Mouse (Mus musculus): Measurements from ENCODE around the gene Zfp692. TPM values are rescaled to one million over a fixed set of nuclear protein-coding genes. Genes with fewer than 3 reads are reported as not detected.
A peak's percentile ranks its signal among the peaks of the same experiment; 100 is the strongest.
"Not testable (repeated sequence)": the region's sequence is repeated elsewhere in the genome, so short reads cannot be mapped to it uniquely, and the experiment has no call there.

Zfp692 gene
- polyA plus RNA-seq, 1 experiment from 2014 or later = 34.3 TPM

- WGBS = 89% methylated on average over 6 of the region's 6 CpGs
- Histone ChIP-seq H3K4me3 (peak overlapping the region; percentile 60), H3K9ac (replicated peaks) (peak overlapping the region; percentile 69; the same call in 1 of the 2 replicates), H3K27ac (replicated peaks) (no peak overlapping the region), H3K27me3 (no peaks in the 10 kb centered on the region), H3K4me1 (peaks cover 40% of the 10 kb centered on the region), H3K9me3 (no peaks in the 10 kb centered on the region), H3K36me3 (peaks cover 22% of the 10 kb centered on the region), H3K4me2 (replicated peaks) (peak overlapping the region; percentile 93)
- ATAC-seq (replicated peaks) = no peak
Measured at GRCm38 (mm10) chr11:58331546-58331945, 24.7 kb downstream of the Zfp692 start.

DNA sequence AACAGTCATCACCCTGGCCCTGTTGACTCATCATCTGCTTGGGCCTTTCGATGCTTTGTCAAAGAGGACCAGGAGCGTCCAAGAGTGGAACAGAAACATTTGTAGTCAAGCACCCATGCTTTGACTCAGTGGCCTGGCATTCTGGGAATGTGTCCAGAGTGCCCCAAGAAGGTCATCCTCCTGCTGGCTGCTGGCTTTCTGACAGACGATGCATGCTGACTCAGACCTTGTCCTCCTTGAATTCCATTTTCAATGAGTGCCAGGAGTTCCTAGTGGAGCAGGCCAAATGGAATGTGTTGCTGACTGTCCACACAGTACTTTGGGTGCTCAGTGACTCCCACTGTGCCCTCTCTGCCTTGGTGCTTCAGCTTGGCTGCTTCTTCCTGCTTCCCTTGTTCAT is 27.9 kb downstream of the Zfp692 start:
- no peaks in the 10 kb centered on the region for H3K27me3 ChIP-seq
- no peak overlapping the region for H3K4me3 ChIP-seq
- no peak for ATAC-seq (replicated peaks)
- H3K27ac ChIP-seq (replicated peaks) = no peak overlapping the region
- 81% methylated on average over 3 of the region's 3 CpGs for WGBS
- H3K4me1 ChIP-seq = peaks cover 30% of the 10 kb centered on the region
- H3K4me2 ChIP-seq (replicated peaks) = no peak overlapping the region
- no peak overlapping the region for H3K9ac ChIP-seq (replicated peaks)
- H3K9me3 ChIP-seq = no peaks in the 10 kb centered on the region
- peaks cover 38% of the 10 kb centered on the region for H3K36me3 ChIP-seq

DNA sequence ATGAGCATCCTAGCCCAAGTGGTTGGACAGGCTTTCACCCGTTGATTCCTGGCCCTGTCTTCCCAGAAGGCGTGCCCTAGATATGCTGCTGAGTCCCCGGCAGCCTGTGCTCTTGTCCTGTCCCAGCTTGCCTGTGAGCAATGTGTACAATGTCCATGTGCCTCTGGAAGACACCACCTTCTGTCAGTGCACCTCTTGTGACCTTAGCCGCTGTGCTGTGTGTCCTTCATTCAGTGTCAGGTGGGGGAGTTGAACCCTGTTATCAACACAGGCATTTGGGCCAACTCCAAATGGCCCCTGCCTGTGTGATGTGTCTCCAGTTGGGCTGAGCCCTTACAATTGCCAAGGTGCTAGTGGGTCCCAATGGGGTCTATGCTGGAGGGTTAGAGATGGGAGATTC is 39.9 kb downstream of the Zfp692 start:
- H3K36me3 ChIP-seq = peaks cover 42% of the 10 kb centered on the region
- no peaks in the 10 kb centered on the region for H3K27me3 ChIP-seq
- WGBS = 92% methylated on average over 4 of the region's 4 CpGs
- ATAC-seq (replicated peaks) = no peak
- no peak overlapping the region for H3K27ac ChIP-seq (replicated peaks)
- no peak overlapping the region for H3K4me2 ChIP-seq (replicated peaks)
- H3K9ac ChIP-seq (replicated peaks) = no peak overlapping the region
- H3K4me1 ChIP-seq = no peaks in the 10 kb centered on the region
- H3K4me3 ChIP-seq = no peak overlapping the region
- no peaks in the 10 kb centered on the region for H3K9me3 ChIP-seq

- 80% methylated on average over 4 of the region's 4 CpGs for WGBS
- H3K4me2 ChIP-seq (replicated peaks) = no peak overlapping the region
- no peak for ATAC-seq (replicated peaks)
- no peaks in the 10 kb centered on the region for H3K27me3 ChIP-seq
- no peak overlapping the region for H3K4me3 ChIP-seq
- no peaks in the 10 kb centered on the region for H3K9me3 ChIP-seq
- H3K9ac ChIP-seq (replicated peaks) = no peak overlapping the region
- no peaks in the 10 kb centered on the region for H3K4me1 ChIP-seq
- peaks cover 18% of the 10 kb centered on the region for H3K36me3 ChIP-seq
- no peak overlapping the region for H3K27ac ChIP-seq (replicated peaks)
Measured at GRCm38 (mm10) chr11:58350628-58351027, 43.8 kb downstream of the Zfp692 start.

DNA sequence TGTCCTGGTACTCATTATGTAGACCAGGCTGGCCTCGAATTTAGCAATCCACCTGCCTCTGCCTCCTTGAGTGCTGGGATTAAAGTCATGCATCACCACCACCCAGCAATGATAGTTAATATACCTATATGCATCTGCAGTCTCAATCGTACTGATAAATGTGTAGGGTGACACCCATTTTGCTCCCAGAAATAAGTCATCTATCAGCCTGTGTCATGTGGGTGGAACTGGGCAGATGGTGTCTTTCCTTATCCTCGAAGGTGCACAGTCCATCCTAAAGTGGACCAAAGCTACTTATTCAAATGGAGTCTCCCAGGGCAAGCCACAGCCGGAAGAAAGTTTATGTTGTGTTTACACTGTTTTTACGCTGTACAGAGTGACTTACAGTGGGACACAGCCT is 44.3 kb downstream of the Zfp692 start:
- Histone ChIP-seq H3K27me3 (no peaks in the 10 kb centered on the region), H3K36me3 (peaks cover 12% of the 10 kb centered on the region), H3K9ac (replicated peaks) (no peak overlapping the region), H3K4me3 (no peak overlapping the region), H3K4me1 (no peaks in the 10 kb centered on the region), H3K4me2 (replicated peaks) (no peak overlapping the region), H3K27ac (replicated peaks) (no peak overlapping the region), H3K9me3 (no peaks in the 10 kb centered on the region)
- WGBS = 94% methylated on average over 5 of the region's 5 CpGs
- ATAC-seq (replicated peaks) = no peak

DNA sequence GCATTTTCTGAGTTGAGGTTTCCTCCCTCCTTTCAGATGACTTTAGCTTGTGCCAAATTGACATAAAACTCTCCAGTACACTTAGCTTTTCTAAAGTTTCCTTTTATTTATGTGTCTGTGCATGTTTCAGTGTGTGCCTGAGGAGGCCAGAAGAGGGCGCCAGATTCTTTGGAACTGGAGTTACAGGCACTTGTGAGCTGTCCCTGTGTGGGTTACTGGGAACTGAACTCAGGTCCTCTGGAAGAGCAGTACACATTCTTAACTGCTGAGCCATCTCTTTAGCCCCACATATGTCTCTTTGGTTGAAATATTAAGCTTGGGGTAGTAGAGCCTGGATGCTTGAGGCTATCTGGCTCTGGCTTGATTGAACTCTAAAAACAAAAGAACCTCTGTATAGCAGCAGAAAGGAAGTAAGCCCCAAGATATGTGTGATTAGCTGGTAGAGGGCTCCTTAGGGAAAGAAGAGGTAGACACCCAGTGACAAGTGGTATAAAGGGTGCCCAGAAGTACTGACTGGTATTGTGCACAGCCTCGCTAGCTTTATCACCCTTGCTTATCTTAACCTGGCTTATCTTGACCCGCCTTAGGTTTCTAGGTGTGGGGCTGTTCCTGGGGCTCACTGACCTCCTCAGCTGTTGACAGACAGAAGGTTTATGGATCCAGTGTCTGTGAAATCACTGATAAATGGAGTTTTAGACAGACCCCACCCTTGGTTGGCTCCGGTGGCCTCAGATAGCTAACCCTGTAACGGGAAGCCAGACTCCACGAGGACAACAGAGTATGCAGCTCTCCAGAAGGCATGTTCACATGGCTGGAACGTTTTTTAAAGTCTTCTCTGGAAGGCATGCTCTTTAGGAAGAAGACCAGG is 46.0 kb downstream of the Zfp692 start:
- H3K4me2 ChIP-seq (replicated peaks) = no peak overlapping the region
- H3K27ac ChIP-seq (replicated peaks) = no peak overlapping the region
- H3K4me1 ChIP-seq = no peaks in the 10 kb centered on the region
- no peak for ATAC-seq (replicated peaks)
- H3K9me3 ChIP-seq = no peaks in the 10 kb centered on the region
- 74% methylated on average over 7 of the region's 7 CpGs for WGBS
- H3K9ac ChIP-seq (replicated peaks) = no peak overlapping the region
- H3K36me3 ChIP-seq = no peaks in the 10 kb centered on the region
- H3K27me3 ChIP-seq = no peaks in the 10 kb centered on the region
- H3K4me3 ChIP-seq = no peak overlapping the region

- Histone ChIP-seq H3K27ac (replicated peaks) (no peak overlapping the region), H3K36me3 (no peaks in the 10 kb centered on the region), H3K4me1 (no peaks in the 10 kb centered on the region), H3K9me3 (no peaks in the 10 kb centered on the region), H3K4me3 (no peak overlapping the region), H3K9ac (replicated peaks) (no peak overlapping the region), H3K27me3 (no peaks in the 10 kb centered on the region), H3K4me2 (replicated peaks) (no peak overlapping the region)
- WGBS = 79% methylated on average over 3 of the region's 3 CpGs
- no peak for ATAC-seq (replicated peaks)
Measured at GRCm38 (mm10) chr11:58353709-58354108, 46.8 kb downstream of the Zfp692 start.

GRCm38 (mm10) chr11:58354476-58354875 is 47.6 kb downstream of the Zfp692 start:
- no peaks in the 10 kb centered on the region for H3K27me3 ChIP-seq

GRCm38 (mm10) chr11:58354927-58355326 is 48.1 kb downstream of the Zfp692 start:
- H3K36me3 ChIP-seq = no peaks in the 10 kb centered on the region
- H3K9ac ChIP-seq (replicated peaks) = no peak overlapping the region
- WGBS = 87% methylated on average over 3 of the region's 3 CpGs
- H3K4me1 ChIP-seq = no peaks in the 10 kb centered on the region
- no peaks in the 10 kb centered on the region for H3K27me3 ChIP-seq
- no peak overlapping the region for H3K4me3 ChIP-seq
- ATAC-seq (replicated peaks) = no peak
- H3K27ac ChIP-seq (replicated peaks) = no peak overlapping the region
- no peak overlapping the region for H3K4me2 ChIP-seq (replicated peaks)
- no peaks in the 10 kb centered on the region for H3K9me3 ChIP-seq

More at GRCm38 (mm10) chr11:58354476-58354875, 47.6 kb downstream of the Zfp692 start:
- WGBS = 85% methylated on average over 10 of the region's 10 CpGs
- Histone ChIP-seq H3K9ac (replicated peaks) (no peak overlapping the region), H3K4me3 (no peak overlapping the region), H3K4me1 (no peaks in the 10 kb centered on the region), H3K36me3 (no peaks in the 10 kb centered on the region), H3K27ac (replicated peaks) (no peak overlapping the region), H3K9me3 (no peaks in the 10 kb centered on the region), H3K4me2 (replicated peaks) (no peak overlapping the region)
- no peak for ATAC-seq (replicated peaks)

DNA sequence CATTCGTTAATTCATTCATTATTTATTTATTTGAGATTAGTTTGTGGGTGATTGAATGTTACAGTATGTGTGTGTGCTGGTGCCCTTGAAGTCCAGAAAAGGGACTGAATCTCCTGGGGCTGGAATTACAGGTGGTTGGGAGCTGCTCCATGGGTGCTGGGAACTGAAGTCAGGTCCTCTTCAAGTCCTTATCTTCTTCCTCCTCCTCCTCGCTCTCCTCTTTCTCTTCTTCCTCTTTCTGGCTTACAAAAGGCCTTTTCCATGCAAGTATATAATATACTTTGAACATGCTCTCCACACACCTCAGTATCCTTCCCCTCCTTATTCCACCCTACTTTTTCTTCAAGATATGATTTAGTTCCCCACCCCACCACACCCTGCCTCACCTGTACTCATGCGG is 50.2 kb downstream of the Zfp692 start:
- Histone ChIP-seq H3K27ac (replicated peaks) (no peak overlapping the region), H3K9ac (replicated peaks) (no peak overlapping the region), H3K4me2 (replicated peaks) (no peak overlapping the region), H3K9me3 (no peaks in the 10 kb centered on the region), H3K36me3 (no peaks in the 10 kb centered on the region), H3K27me3 (no peaks in the 10 kb centered on the region), H3K4me1 (no peaks in the 10 kb centered on the region), H3K4me3 (no peak overlapping the region)
- ATAC-seq (replicated peaks) = no peak
- WGBS = 84% methylated on average over 3 of the region's 3 CpGs

GRCm38 (mm10) chr11:58357844-58358534 is 51.1 kb downstream of the Zfp692 start:
- H3K9me3 ChIP-seq = no peaks in the 10 kb centered on the region
- 85% methylated on average over 6 of the region's 6 CpGs for WGBS
- H3K36me3 ChIP-seq = no peaks in the 10 kb centered on the region
- H3K9ac ChIP-seq (replicated peaks) = no peak overlapping the region
- no peak overlapping the region for H3K4me3 ChIP-seq
- no peaks in the 10 kb centered on the region for H3K4me1 ChIP-seq
- no peak overlapping the region for H3K4me2 ChIP-seq (replicated peaks)
- ATAC-seq (replicated peaks) = no peak
- H3K27me3 ChIP-seq = no peaks in the 10 kb centered on the region
- no peak overlapping the region for H3K27ac ChIP-seq (replicated peaks)

DNA sequence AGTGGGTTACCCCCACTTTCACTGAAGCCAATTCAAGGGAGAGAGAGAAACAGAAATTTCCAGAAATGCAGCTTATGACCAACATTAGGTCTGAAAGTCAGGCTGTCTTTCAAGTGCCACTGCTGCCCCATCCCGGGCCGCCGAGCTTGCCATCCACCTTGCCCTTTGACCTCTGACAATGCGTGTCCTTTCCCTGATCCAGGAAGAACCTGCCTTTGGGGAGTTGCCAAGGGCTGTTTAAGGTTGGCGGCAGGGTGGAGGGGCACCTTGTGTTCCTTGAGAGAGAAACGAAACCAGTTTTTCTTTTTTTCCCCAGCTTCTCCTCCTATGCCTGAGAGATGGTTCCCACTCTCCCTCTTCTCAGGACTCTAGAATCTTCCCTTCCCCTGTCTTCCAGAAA is 55.7 kb downstream of the Zfp692 start:
- WGBS = no CpG with 5 or more reads among the region's 6 CpGs
- H3K27me3 ChIP-seq; H3K4me2 ChIP-seq (replicated peaks); H3K36me3 ChIP-seq; H3K4me1 ChIP-seq; H3K4me3 ChIP-seq; H3K9ac ChIP-seq (replicated peaks); ATAC-seq (replicated peaks); H3K9me3 ChIP-seq; H3K27ac ChIP-seq (replicated peaks): not testable (repeated sequence)
